Mouse (Mus musculus) hematopoietic stem cell, adult 5-6 weeks (primary cell): ENCODE measurements at regions not wholly inside any gene's neighbourhood (a gene's known extent, or its start where the extent isn't known, plus 50 kb on each side); places are given as distances from the start of the nearest gene placed in this dataset.

ENCODE experiments used
- ATAC-seq, 2 experiments: fragments of 125-278 bp in 1 of 2; replicated peaks in 1 of 2; 2 replicates each; pipeline ENCODE4 v1.8.0; 2016 to 2017; ENCODE audit warnings: inconsistent platforms in 2 of 2, mild to moderate bottlenecking in 2 of 2, moderate number of reproducible peaks in 2 of 2, low read depth in 1 of 2, moderate TSS enrichment in 1 of 2; ENCODE audit not compliant: low FRiP score in 2 of 2, poor library complexity in 2 of 2, severe bottlenecking in 2 of 2, insufficient read depth in 1 of 2, low TSS enrichment in 1 of 2

DNA sequence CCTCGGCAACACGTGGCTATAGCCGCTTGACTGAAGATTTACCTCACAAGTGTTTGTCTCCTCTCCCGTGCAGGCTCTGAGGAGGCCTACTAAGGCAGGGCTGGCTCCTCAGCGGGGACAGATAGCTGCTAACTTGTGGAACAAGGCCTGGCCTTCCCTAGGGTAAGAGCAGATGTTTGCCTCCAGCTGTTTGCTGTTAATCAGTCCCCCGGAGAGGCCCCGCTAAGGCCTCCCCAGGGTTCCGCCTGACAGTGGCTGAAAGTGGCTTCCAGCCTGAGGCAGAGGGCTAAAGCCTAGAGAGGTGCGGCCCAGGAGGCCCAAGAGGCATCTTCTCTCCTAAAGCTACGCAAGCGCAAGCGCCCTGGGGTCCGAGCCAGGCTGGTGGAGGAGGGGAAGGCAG, 52.1 kb upstream of the Dlx4 start:
- ATAC-seq = no peak

DNA sequence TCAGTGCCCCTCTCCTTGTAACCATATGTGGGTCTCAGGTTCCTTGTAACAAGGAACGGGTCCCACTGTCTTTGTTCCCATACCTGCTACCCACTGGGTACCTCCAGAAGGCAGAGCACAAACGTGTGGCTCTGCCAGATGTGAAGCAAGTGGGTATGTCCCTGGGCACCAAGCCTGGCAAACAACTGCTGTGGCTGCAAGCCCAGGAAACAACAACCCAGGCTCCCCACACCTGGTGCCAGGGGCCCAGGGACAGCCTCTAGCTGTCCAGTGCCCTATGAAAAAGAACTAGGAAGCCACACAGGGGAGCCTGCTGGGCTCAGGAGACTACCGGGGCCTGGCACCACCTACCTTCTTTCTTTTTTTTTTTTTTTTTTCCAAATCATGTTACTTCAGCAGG, 54.9 kb upstream of the Dlx4 start:
- no peak for ATAC-seq

- ATAC-seq = peak; percentile 69 to 82; a peak in 3 of 4 replicates
Observed at GRCm38 (mm10) chr11:95210185-95211030, 50.9 kb upstream of the Tac4 start.

- ATAC-seq = no peak
Observed at GRCm38 (mm10) chr11:95211031-95211425, 50.3 kb upstream of the Tac4 start.
